Mouse (Mus musculus): ENCODE data around the gene Cct3.
"Not testable (repeated sequence)": the region's sequence is repeated elsewhere in the genome, so short reads cannot be mapped to it uniquely, and the experiment has no call there.

DNA sequence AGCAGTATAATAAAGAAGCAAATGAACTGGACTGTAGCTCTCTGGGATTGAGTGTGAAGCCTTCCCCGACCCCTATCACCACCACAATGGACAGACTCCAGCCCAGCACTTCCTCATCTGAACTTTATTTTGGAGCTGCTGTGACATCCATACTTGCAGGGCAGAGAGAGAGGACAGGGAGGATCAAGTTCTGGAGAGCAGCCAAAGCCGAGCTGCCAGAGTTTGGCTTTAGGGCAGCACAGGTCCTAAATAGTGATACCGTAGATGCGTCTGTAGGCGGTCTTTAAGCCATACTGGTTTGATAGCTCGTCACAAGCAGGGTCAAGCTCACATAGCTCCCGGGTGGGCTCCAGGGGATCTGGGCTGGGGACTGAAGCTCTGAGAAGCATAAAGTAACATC is 71.6 kb downstream of the Cct3 start:
- not testable (repeated sequence) for TF ChIP-seq CTCF (IDR thresholded peaks at IDR 0.05; ENCODE audit: control insufficient read depth, insufficient read depth, insufficient replicate concordance, low read depth, low read length); POLR2A (IDR thresholded peaks at IDR 0.05; ENCODE audit: control insufficient read depth, low read depth, low read length)

All from testis, adult 2 months (tissue).